Mouse (Mus musculus): ENCODE results near the gene Vmn1r95. TPM values are rescaled to one million over a fixed set of nuclear protein-coding genes. Genes with fewer than 3 reads are reported as not detected.
"Not testable (repeated sequence)": the region's sequence is repeated elsewhere in the genome, so short reads cannot be mapped to it uniquely, and the experiment has no call there.

Vmn1r95 gene
- total RNA-seq (2021), result not detected

DNA sequence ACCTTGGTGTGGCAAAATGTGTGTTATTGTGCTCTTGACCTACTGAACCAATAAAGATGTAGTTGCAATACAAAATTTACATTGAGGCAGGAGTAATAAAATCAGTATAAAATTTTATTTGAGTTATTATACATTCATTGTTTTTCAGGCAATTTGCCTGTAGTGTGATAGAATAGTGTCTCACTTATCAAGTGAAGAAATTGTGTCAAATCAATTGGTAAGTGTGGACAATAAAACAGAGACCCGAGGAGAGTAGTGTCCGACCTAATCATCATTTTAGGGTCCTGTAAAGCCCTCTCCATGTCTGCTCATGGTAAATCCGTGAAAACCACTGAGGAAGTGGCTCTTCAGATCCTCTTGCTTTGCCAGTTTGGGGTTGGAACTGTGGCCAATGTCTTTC, at the start of gene Vmn1r95:
Gene Vmn1r95 (plus strand): TSS at position 301 of the 400 bp plus-strand sequence.
- intact Hi-C loops (cut with DNase I); DNase-seq (ENCODE audit: low spot score): not testable (repeated sequence)

DNA sequence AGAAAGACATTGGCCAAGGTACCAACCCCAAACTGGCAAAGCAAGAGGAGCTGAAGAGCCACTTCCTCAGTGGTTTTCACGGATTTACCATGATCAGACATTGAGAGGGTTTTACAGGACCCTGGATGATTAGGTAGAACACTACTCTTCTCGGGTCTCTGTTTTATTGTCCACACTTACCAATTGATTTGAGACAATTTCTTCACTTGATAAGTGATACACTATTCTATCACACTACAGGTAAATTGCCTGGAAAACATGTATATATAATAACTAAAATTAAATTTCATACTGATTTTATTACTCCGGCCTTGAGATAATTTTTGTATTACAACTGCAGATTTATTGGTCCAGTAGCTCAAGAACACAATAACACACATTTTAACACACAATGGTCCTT, 25.2 kb upstream of the Vmn1r95 start, which contains the start of gene Vmn1r94:
Gene Vmn1r94 (minus strand): TSS at position 101 of the 400 bp plus-strand sequence.
- DNase-seq (ENCODE audit: low spot score); intact Hi-C loops (cut with DNase I): not testable (repeated sequence)

DNA sequence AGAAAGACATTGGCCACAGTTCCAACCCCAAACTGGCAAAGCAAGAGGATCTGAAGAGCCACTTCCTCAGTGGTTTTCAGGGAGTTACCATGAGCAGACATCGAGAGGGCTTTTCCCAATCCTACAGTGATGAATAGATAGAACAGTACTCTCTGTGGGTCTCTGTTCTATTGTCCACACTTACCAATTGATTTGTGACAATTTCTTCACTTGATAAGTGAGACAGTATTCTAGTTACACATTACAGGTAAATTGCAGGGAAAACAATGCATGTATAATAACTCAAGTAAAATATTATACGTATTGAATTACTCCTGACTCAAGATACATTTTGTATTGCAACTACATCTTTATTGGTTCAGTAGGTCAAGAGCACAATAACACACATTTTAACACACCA, 12.0 kb downstream of the Vmn1r95 start, which contains the start of gene Gm6164:
Gene Gm6164 (minus strand): TSS at position 101 of the 400 bp plus-strand sequence.
- intact Hi-C loops (cut with DNase I), result not testable (repeated sequence)

GRCm38 (mm10) chr7:20233728-20234127, 40.2 kb downstream of the Vmn1r95 start, which contains the start of gene Gm4498:
Gene Gm4498, minus strand, starts transcription at chr7:20233828.
- DNase-seq (ENCODE audit: low spot score); intact Hi-C loops (cut with DNase I): not testable (repeated sequence)

More for the DNA sequence above, 12.0 kb downstream of the Vmn1r95 start, which contains the start of gene Gm6164:
- not testable (repeated sequence) for DNase-seq (ENCODE audit: low spot score)

Other genes with a start within 250 kb of the Vmn1r95 start
- 1 to 10 TPM; 1.8 to 2.8 TPM for gene Igsf23, start 243.0 kb upstream of the Vmn1r95 start, total RNA-seq (2021)
- gene Ceacam20, start 228.3 kb upstream of the Vmn1r95 start, total RNA-seq (2021), result not detected
- not detected for gene Nlrp9b, start 202.2 kb upstream of the Vmn1r95 start, total RNA-seq (2021)
- gene Vmn1r91, start 94.0 kb upstream of the Vmn1r95 start, total RNA-seq (2021), result not detected
- gene Gm16442, start 71.1 kb upstream of the Vmn1r95 start, total RNA-seq (2021), result not detected
- gene Vmn1r93, start 54.6 kb upstream of the Vmn1r95 start, total RNA-seq (2021), result not detected
- gene Vmn1r94, start 25.3 kb upstream of the Vmn1r95 start, total RNA-seq (2021), result not detected
- gene Gm6164, start 11.9 kb downstream of the Vmn1r95 start, total RNA-seq (2021), result not detected
- gene Gm4498, start 40.1 kb downstream of the Vmn1r95 start, total RNA-seq (2021), result not detected
- not detected for gene Gm5890, start 69.1 kb downstream of the Vmn1r95 start, total RNA-seq (2021)
- not detected for gene Gm4133, start 140.4 kb downstream of the Vmn1r95 start, total RNA-seq (2021)
- not detected for gene Gm5728, start 181.7 kb downstream of the Vmn1r95 start, total RNA-seq (2021)
- gene Vmn1r100, start 224.2 kb downstream of the Vmn1r95 start, total RNA-seq (2021), result not detected
- not detected for gene Vmn1r101, start 248.9 kb downstream of the Vmn1r95 start, total RNA-seq (2021)

Measured in heart, postnatal 25 days (tissue).